7 mouse cellular contexts compared by ENCODE assay signal in the genomic region with DNA sequence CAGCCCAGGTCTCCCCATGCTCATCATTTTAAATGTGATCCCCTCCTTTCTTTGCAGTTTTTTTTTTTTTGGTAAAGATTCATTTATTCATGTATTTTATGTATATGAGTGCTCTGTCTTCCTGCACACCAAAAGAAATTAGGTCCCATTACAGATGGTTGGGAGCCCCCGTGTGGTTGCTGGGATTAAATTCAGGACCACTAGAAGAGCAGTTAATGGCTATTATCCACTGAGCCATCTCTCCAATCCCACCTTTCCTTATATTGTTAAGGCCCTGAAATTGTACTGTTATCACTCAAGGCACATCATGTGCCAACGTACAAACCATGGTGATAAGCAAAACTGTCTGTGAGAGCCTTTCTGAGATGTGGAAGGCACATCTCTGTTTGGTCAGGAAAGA. TPM values are rescaled to one million over a fixed set of nuclear protein-coding genes. Genes with fewer than 3 reads are reported as not detected.
DNase-seq lines count a peak whose midpoint lies in the region; ATAC-seq lines count a peak whose summit lies in the region.

No protein-coding gene starts in this region.

- H3K9ac ChIP-seq in embryonic facial prominence, embryonic 14.5 days (ENCODE audit: low read depth, low read length), result no peak overlapping the region

- H3K4me3 ChIP-seq in embryonic facial prominence, embryonic 14.5 days (ENCODE audit: low read depth, low read length), result no peak overlapping the region

- 47% methylated on average over 2 of the region's 2 CpGs for WGBS in embryonic facial prominence, embryonic 14.5 days

- H3K27ac ChIP-seq in embryonic facial prominence, embryonic 14.5 days (replicated peaks; ENCODE audit: low read depth, low read length), result no peak overlapping the region

- peaks cover 35% of the 10 kb centered on the region for H3K36me3 ChIP-seq in embryonic facial prominence, embryonic 14.5 days (ENCODE audit: control insufficient read depth, insufficient read depth, low read length)

- H3K4me2 ChIP-seq in embryonic facial prominence, embryonic 14.5 days (ENCODE audit: low read depth, low read length), result no peak overlapping the region

- peak; percentile 58 to 62 for DNase-seq in kidney, postnatal 4 days
- no peak for DNase-seq in kidney, adult 8-10 months
- DNase-seq in brain, adult 2 months (ENCODE audit: low read depth, low spot score), result peak; percentile 48
- peak; percentile 63 for DNase-seq in embryonic facial prominence, embryonic 14.5 days (ENCODE audit: low spot score)
- DNase-seq in naive thymus-derived CD4-positive, alpha-beta T cell, adult 2 months (ENCODE audit: low read depth), result peak; percentile 40
- DNase-seq in ovary, postnatal 10 days (ENCODE audit: low spot score), result no peak
- no peak for DNase-seq in gastrocnemius, postnatal 14 days

- H3K4me1 ChIP-seq in embryonic facial prominence, embryonic 14.5 days (ENCODE audit: control insufficient read depth, insufficient read depth, low read length), result no peaks in the 10 kb centered on the region

- ATAC-seq in embryonic facial prominence, embryonic 14.5 days (ENCODE audit: low read depth), result no peak

- H3K27me3 ChIP-seq in embryonic facial prominence, embryonic 14.5 days (replicated peaks; ENCODE audit: control insufficient read depth, insufficient read depth, low read length), result no peaks in the 10 kb centered on the region

- intact Hi-C loops in gastrocnemius, postnatal 14 days (cut with DNase I; ENCODE audit: low total_unique reads), result no loop called here

- no peaks in the 10 kb centered on the region for H3K9me3 ChIP-seq in embryonic facial prominence, embryonic 14.5 days (ENCODE audit: control insufficient read depth, low read length)

RNA-seq across cellular contexts. Expression of a gene that starts 19.1 kb away (rescaled TPM):
- polyA plus RNA-seq in embryonic facial prominence, embryonic 14.5 days (2014; fragmentation: Nextera tagmentation; extraction: Ambion mirVana), result 0.33 and 0.60 TPM in 2 replicates
- total RNA-seq in gastrocnemius, postnatal 14 days (2021), result under 1 TPM in 1 of 2 experiments, not detected in 1; 0.35 TPM

Comparison
In these comparisons a context has a peak if more than half of its experiments do, and no peak if none do; other contexts are left out.
1. DNase-seq: peak in kidney, postnatal 4 days (2 of 2), brain, adult 2 months (single experiment), embryonic facial prominence, embryonic 14.5 days (single experiment) and naive thymus-derived CD4-positive, alpha-beta T cell, adult 2 months (single experiment); none in kidney, adult 8-10 months (0 of 2), ovary, postnatal 10 days (single experiment) and gastrocnemius, postnatal 14 days (single experiment).